Mouse (Mus musculus): ENCODE measurements around the gene Ptpn6. TPM values are rescaled to one million over a fixed set of nuclear protein-coding genes. Genes with fewer than 3 reads are reported as not detected.
A peak's percentile ranks its signal among the peaks of the same experiment; 100 is the strongest.
"Not testable (repeated sequence)": the region's sequence is repeated elsewhere in the genome, so short reads cannot be mapped to it uniquely, and the experiment has no call there.

The Ptpn6 gene
- polyA plus RNA-seq, 1 experiment from 2014 or later, result 21.3 TPM

DNA sequence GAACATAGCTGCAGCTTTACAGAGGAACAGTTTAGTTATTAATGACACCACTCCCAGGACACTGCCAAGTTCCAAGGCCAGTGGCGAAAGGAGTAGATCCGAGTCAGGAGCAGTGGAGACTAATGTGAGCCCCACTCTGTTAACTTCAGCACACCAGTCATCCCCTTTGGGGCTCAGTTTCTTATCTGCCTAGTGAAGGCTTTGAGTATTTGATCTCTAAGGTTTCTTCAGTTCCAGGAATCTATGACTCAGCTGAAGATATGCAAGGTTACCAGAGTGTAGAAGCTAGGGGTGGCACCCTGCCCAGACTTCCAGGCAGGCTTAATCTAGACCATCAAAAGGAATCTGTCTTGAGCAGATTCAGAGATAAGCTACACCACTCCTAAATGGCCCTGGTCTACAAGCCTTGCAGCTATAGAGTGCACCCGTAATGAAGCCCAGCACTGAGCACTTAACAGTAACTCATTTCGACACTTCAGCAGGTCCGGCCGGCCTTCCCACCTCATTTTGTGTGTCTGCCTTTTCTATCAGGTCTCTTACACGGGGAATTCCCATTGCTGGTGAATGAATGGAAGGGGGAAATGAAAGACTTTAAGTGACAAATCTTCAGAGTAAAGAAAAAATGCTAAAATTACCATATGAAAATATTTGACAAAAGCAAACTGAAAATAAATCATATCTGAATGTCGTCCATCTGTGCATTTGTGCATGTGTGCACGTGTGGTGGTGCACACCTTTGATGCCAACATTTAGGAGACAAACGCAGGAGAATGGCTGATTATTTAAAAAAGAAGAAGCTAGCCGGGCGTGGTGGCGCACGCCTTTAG lies 54.7 kb downstream of the Ptpn6 start:
- no peak overlapping the region for H3K9ac ChIP-seq (ENCODE audit: low read length)
- no peak overlapping the region for H3K4me3 ChIP-seq (ENCODE audit: low read length)
- WGBS, result 57% methylated on average over 14 of the region's 14 CpGs
- no peaks in the 10 kb centered on the region for H3K9me3 ChIP-seq (ENCODE audit: control insufficient read depth, low read length)
- ATAC-seq (ENCODE audit: low read depth), result peak; percentile 92
- H3K27me3 ChIP-seq (ENCODE audit: control insufficient read depth, insufficient read depth, low read depth, low read length), result no peaks in the 10 kb centered on the region
- peaks cover 9% of the 10 kb centered on the region for H3K4me1 ChIP-seq (replicated peaks; ENCODE audit: control insufficient read depth, insufficient read depth, low read length)
- H3K36me3 ChIP-seq (ENCODE audit: control insufficient read depth, insufficient read depth, low read length), result no peaks in the 10 kb centered on the region
- H3K4me2 ChIP-seq (ENCODE audit: low read depth, low read length), result no peak overlapping the region
- H3K27ac ChIP-seq (ENCODE audit: low read length), result peak overlapping the region; percentile 74

GRCm38 (mm10) chr6:124682291-124682690 lies 56.2 kb downstream of the Ptpn6 start:
- H3K4me1 ChIP-seq (replicated peaks; ENCODE audit: control insufficient read depth, insufficient read depth, low read length); H3K27ac ChIP-seq (ENCODE audit: low read length); H3K9me3 ChIP-seq (ENCODE audit: control insufficient read depth, low read length); H3K27me3 ChIP-seq (ENCODE audit: control insufficient read depth, insufficient read depth, low read depth, low read length); H3K4me3 ChIP-seq (ENCODE audit: low read length); H3K36me3 ChIP-seq (ENCODE audit: control insufficient read depth, insufficient read depth, low read length); H3K9ac ChIP-seq (ENCODE audit: low read length); H3K4me2 ChIP-seq (ENCODE audit: low read depth, low read length): not testable (repeated sequence)
- peak; percentile 26; the same call in 1 of the 2 replicates for ATAC-seq (ENCODE audit: low read depth)
- 63% methylated on average over 6 of the region's 6 CpGs for WGBS

DNA sequence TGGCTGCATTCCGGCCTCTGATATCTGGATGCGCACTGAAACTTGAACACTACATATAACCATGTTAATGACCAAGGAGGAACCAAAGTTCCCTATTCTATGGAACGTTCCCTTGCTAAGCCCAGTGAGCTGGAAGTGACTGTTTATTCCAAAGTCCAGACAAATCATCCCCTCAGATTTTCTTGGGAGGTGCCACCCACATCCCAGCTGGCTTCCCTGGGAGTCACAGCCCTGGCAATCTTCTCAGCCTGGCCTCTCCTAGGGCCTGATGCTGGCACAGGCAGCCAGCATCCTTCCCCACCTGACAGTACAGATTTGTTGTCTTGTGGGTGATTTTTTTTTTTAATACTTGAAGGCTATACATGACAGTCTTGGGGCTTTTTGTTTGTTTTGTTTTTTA lies 59.0 kb downstream of the Ptpn6 start:
- Histone ChIP-seq H3K36me3 (ENCODE audit: control insufficient read depth, insufficient read depth, low read length) (0 out of 2 replicates have a peak, but pooled peaks cover 2% of the 10 kb centered on the region), H3K4me2 (ENCODE audit: low read depth, low read length) (no peak overlapping the region), H3K4me3 (ENCODE audit: low read length) (no peak overlapping the region), H3K27ac (ENCODE audit: low read length) (no peak overlapping the region), H3K4me1 (replicated peaks; ENCODE audit: control insufficient read depth, insufficient read depth, low read length) (peaks cover 9% of the 10 kb centered on the region), H3K9me3 (ENCODE audit: control insufficient read depth, low read length) (no peaks in the 10 kb centered on the region), H3K27me3 (ENCODE audit: control insufficient read depth, insufficient read depth, low read depth, low read length) (no peaks in the 10 kb centered on the region), H3K9ac (ENCODE audit: low read length) (no peak overlapping the region)
- 78% methylated on average over 3 of the region's 3 CpGs for WGBS
- ATAC-seq (ENCODE audit: low read depth), result no peak

DNA sequence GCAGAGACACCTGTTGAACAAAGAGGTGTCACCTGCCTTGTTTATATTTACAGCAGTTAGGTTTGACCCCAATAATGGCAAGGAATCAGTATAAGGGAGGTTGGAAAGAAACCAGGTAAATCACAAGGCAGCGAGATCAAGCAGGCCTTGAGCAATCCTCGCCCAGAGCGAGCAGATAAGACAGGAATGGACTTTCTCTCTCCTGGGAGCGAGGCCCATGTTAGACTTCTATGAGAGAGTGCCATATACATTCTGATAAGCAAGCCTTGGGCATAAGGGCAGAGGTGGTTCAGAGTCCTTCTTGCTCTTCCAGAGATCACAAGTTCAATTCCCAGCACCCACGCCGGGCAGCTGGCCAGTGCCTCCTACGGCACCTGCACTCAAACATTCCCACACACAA lies 59.7 kb downstream of the Ptpn6 start:
- no peak overlapping the region for H3K9ac ChIP-seq (ENCODE audit: low read length)
- no peak overlapping the region for H3K27ac ChIP-seq (ENCODE audit: low read length)
- no peak overlapping the region for H3K4me3 ChIP-seq (ENCODE audit: low read length)
- no peak for ATAC-seq (ENCODE audit: low read depth)
- 0 out of 2 replicates have a peak, but pooled peaks cover 2% of the 10 kb centered on the region for H3K36me3 ChIP-seq (ENCODE audit: control insufficient read depth, insufficient read depth, low read length)
- H3K27me3 ChIP-seq (ENCODE audit: control insufficient read depth, insufficient read depth, low read depth, low read length), result no peaks in the 10 kb centered on the region
- no peak overlapping the region for H3K4me2 ChIP-seq (ENCODE audit: low read depth, low read length)
- WGBS, result 87% methylated on average over 7 of the region's 7 CpGs
- no peaks in the 10 kb centered on the region for H3K9me3 ChIP-seq (ENCODE audit: control insufficient read depth, low read length)
- H3K4me1 ChIP-seq (replicated peaks; ENCODE audit: control insufficient read depth, insufficient read depth, low read length), result peaks cover 9% of the 10 kb centered on the region

- Histone ChIP-seq H3K4me2 (ENCODE audit: low read depth, low read length) (no peak overlapping the region), H3K9me3 (ENCODE audit: control insufficient read depth, low read length) (no peaks in the 10 kb centered on the region), H3K27ac (ENCODE audit: low read length) (no peak overlapping the region), H3K9ac (ENCODE audit: low read length) (no peak overlapping the region), H3K36me3 (ENCODE audit: control insufficient read depth, insufficient read depth, low read length) (0 out of 2 replicates have a peak, but pooled peaks cover 2% of the 10 kb centered on the region), H3K27me3 (ENCODE audit: control insufficient read depth, insufficient read depth, low read depth, low read length) (no peaks in the 10 kb centered on the region), H3K4me3 (ENCODE audit: low read length) (no peak overlapping the region), H3K4me1 (replicated peaks; ENCODE audit: control insufficient read depth, insufficient read depth, low read length) (peaks cover 6% of the 10 kb centered on the region; the same call in 1 of the 2 replicates)
- 73% methylated on average over 6 of the region's 6 CpGs for WGBS
- no peak for ATAC-seq (ENCODE audit: low read depth)
Observed at GRCm38 (mm10) chr6:124676171-124676570, 62.3 kb downstream of the Ptpn6 start.

DNA sequence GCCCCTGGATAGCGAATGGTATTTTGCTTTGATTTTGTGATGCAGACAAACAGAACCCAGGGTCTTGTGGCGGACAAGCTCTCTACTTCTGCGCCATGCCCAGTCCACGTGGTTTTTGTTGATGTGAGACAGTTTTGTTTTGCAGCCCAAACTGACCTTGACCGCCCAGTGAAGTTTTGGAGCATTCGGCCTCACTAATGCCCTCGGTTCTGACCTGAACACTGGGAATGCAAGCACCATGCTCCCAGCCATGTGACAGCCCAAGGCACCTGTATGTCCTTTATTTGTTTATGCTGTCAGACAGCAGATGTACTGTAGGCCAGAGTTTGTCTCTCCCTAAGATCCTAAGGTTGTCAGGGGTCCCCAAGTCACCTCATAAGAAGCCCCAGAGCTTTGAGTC lies 63.9 kb downstream of the Ptpn6 start:
- WGBS, result 93% methylated on average over 7 of the region's 7 CpGs
- Histone ChIP-seq H3K4me1 (replicated peaks; ENCODE audit: control insufficient read depth, insufficient read depth, low read length) (peaks cover 6% of the 10 kb centered on the region; the same call in 1 of the 2 replicates), H3K27me3 (ENCODE audit: control insufficient read depth, insufficient read depth, low read depth, low read length) (no peaks in the 10 kb centered on the region), H3K9me3 (ENCODE audit: control insufficient read depth, low read length) (no peaks in the 10 kb centered on the region), H3K4me2 (ENCODE audit: low read depth, low read length) (no peak overlapping the region), H3K4me3 (ENCODE audit: low read length) (no peak overlapping the region), H3K27ac (ENCODE audit: low read length) (no peak overlapping the region), H3K9ac (ENCODE audit: low read length) (no peak overlapping the region), H3K36me3 (ENCODE audit: control insufficient read depth, insufficient read depth, low read length) (0 out of 2 replicates have a peak, but pooled peaks cover 2% of the 10 kb centered on the region)
- ATAC-seq (ENCODE audit: low read depth), result no peak

DNA sequence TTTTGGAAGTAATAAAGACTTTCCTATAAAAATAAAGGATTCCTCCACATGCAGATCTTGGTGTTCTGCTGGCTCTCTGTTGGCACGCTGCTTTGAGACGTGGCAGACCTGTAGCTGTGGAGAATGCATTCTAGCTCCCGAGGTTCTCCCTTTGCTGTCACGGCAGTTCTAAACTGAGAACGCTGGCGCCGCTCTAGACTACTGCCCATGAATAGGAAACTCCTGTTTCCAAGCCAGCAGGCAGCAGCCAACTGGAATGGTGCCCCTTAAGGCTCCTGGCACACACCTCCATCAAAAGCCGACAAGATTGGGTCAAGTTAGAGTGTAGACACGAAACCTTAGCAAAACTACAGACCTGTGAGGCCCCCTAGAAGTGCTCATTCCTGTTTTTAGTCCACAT lies 64.9 kb downstream of the Ptpn6 start:
- WGBS, result 93% methylated on average over 9 of the region's 9 CpGs

DNA sequence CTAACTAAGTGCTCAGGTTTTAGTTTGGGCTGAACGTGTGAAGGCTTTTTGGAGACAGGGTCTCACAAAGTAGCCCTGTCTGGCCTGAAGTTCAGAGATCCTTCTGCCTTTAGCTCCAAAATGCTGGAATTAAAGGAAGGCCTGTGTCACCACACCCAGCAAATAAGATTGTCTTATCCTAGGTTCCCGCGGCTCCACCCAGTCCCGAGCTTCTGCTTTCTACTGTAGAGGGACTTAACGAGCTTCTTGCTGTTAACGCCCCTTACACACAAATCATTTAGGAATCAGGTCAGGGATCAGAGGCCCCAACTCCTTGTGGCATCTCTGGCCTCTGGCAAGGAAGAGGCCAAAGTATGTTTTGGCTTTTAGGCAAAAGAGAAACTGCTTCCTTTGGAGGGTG lies 66.4 kb downstream of the Ptpn6 start:
- Histone ChIP-seq H3K27me3 (ENCODE audit: control insufficient read depth, insufficient read depth, low read depth, low read length) (no peaks in the 10 kb centered on the region), H3K36me3 (ENCODE audit: control insufficient read depth, insufficient read depth, low read length) (0 out of 2 replicates have a peak, but pooled peaks cover 2% of the 10 kb centered on the region), H3K4me1 (replicated peaks; ENCODE audit: control insufficient read depth, insufficient read depth, low read length) (peaks cover 6% of the 10 kb centered on the region; the same call in 1 of the 2 replicates), H3K4me3 (ENCODE audit: low read length) (no peak overlapping the region), H3K27ac (ENCODE audit: low read length) (no peak overlapping the region), H3K9me3 (ENCODE audit: control insufficient read depth, low read length) (no peaks in the 10 kb centered on the region), H3K9ac (ENCODE audit: low read length) (no peak overlapping the region), H3K4me2 (ENCODE audit: low read depth, low read length) (no peak overlapping the region)
- 61% methylated on average over 6 of the region's 6 CpGs for WGBS
- ATAC-seq (ENCODE audit: low read depth), result no peak

More for the DNA sequence above, 64.9 kb downstream of the Ptpn6 start:
- Histone ChIP-seq H3K9ac (ENCODE audit: low read length) (no peak overlapping the region), H3K9me3 (ENCODE audit: control insufficient read depth, low read length) (no peaks in the 10 kb centered on the region), H3K4me3 (ENCODE audit: low read length) (no peak overlapping the region), H3K27me3 (ENCODE audit: control insufficient read depth, insufficient read depth, low read depth, low read length) (no peaks in the 10 kb centered on the region), H3K27ac (ENCODE audit: low read length) (no peak overlapping the region), H3K36me3 (ENCODE audit: control insufficient read depth, insufficient read depth, low read length) (0 out of 2 replicates have a peak, but pooled peaks cover 2% of the 10 kb centered on the region), H3K4me2 (ENCODE audit: low read depth, low read length) (no peak overlapping the region), H3K4me1 (replicated peaks; ENCODE audit: control insufficient read depth, insufficient read depth, low read length) (peaks cover 6% of the 10 kb centered on the region; the same call in 1 of the 2 replicates)
- ATAC-seq (ENCODE audit: low read depth), result no peak

All from lung, embryonic 16.5 days (tissue).